Mouse (Mus musculus): ENCODE results near the gene Atxn2.

DNA sequence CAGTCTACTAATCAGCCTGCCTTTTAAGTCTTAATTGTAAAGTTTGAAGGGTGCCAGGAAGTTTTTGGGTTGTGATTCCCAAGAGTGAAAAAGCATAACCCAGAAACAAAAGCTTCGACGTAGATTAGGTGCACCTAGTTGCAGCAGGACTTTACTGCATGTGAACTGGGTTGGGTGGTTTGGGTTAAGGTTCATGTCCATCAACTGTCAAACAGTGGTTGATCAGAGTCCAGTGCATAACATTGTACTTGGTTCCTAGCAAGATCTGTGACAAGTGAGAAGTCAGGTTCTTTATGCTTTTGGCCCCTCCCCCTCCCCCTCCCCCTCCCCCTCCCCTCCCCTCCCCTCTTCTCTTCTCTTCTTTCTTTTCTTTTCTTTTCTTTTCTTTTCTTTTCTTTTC, 31.8 kb downstream of the Atxn2 start:
- TF ChIP-seq POLR2A (IDR thresholded peaks at IDR 0.05; ENCODE audit: low read depth, low read length) (no peak), CTCF (conservative IDR thresholded peaks at IDR 0.05; ENCODE audit: insufficient read depth, insufficient read length, low read depth, low read length) (no peak)

Data from kidney, adult 2 months (tissue).